Mouse (Mus musculus) urinary bladder, postnatal 36 days (tissue): ENCODE measurements around the gene Gdf15.

Source experiments
- DNase-seq, 2 experiments: peaks; one replicate each; pipeline ENCODE4 v3.0.0; 2022; ENCODE audit warnings: low spot score in 2 of 2, mixed read lengths in 1 of 2

Gene Gdf15

GRCm38 (mm10) chr8:70632346-70632892 lies at the start of gene Gdf15:
TSS of gene Gdf15 (minus strand) at chr8:70632456.
- DNase-seq = no peak

DNA sequence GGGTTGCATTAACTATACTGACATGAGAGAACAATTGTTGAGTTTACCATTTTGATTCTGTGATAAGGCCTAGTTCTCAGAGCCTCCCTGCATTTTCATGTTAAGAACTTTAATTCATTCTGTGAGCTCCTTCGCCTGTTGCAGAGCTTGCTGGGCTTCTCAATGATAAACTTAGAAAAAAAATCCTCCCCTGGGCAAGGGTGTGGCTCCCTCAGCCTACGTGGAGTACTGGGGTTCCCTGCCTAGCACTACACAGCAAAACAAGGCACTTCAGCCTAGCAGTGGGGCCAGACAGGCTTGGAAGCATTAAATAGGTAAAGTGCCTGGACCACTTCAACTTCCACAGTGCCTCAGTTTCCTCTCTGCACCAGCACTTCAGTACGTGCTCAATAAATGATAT lies 49.2 kb upstream of the Gdf15 start:
- DNase-seq = no peak

GRCm38 (mm10) chr8:70680039-70680438 lies 47.8 kb upstream of the Gdf15 start:
- DNase-seq = no peak

DNA sequence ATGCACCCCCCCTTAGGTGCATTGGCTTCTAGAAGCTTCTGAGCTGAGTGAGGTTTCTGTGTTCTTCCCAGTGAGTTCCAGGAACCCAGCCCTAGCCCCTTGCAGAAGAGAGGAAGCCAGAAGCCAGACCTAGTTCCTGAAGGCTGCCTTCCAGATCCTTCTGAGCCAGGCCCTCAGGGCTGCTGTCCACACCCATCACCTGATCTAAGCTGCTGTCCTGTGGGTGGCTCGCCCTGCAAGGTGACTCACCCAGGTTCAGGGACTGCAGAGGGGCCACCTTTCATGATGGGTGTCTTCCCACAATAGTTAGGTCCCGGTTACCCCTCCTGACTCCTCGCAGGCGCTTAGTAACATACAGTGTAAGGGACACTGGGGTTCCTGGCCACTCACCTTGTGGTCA lies 47.1 kb upstream of the Gdf15 start:
- no peak for DNase-seq

GRCm38 (mm10) chr8:70678679-70679078 lies 46.4 kb upstream of the Gdf15 start:
- no peak for DNase-seq

- DNase-seq = no peak
Observed at GRCm38 (mm10) chr8:70677451-70678080, 45.3 kb upstream of the Gdf15 start.

DNA sequence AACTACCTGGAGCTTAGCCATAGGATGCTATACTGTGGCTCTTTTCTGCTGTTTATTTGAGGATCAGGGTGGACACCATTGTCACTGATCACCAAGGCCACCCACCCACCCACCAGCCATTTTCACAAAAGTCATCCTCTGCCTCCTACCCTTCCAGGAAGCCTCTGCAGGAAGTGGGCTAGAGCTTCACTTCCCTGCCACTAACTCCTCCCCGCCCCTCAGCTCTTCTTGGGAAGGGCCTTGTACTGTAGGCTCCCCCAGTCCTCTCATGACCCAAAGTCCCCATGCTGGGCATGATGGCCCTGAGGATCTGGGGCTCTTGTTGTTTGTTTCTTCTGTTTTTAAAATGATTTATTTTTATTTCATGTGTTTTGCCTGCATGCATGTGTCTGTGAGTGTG lies 43.1 kb upstream of the Gdf15 start:
- DNase-seq = no peak

DNA sequence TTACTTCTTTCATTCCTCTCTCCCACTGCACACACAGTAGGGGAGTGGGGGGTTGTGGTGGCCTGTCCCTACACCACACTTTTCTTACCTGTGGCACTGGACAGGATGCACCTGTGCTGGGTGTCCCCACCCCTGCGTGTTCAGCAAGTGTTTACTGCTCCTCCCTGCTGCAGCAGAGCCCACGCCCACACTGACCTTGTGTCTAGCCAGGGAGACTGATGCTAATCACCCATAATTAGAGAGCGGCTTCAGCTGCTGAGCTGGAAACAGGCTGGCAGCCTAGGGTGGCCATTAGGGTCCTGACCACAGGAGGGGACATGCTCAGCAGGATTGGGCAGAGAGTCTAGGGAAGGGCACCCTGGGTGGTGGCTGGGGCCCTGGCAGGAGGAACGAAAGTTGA lies 42.5 kb upstream of the Gdf15 start:
- DNase-seq = no peak

GRCm38 (mm10) chr8:70674109-70674508 lies 41.9 kb upstream of the Gdf15 start:
- no peak for DNase-seq

GRCm38 (mm10) chr8:70673079-70673856 lies 41.0 kb upstream of the Gdf15 start, which contains the start of gene Lsm4:
TSS of gene Lsm4 (plus strand) at chr8:70673248.
- peak; percentile 97 to 98 for DNase-seq

DNA sequence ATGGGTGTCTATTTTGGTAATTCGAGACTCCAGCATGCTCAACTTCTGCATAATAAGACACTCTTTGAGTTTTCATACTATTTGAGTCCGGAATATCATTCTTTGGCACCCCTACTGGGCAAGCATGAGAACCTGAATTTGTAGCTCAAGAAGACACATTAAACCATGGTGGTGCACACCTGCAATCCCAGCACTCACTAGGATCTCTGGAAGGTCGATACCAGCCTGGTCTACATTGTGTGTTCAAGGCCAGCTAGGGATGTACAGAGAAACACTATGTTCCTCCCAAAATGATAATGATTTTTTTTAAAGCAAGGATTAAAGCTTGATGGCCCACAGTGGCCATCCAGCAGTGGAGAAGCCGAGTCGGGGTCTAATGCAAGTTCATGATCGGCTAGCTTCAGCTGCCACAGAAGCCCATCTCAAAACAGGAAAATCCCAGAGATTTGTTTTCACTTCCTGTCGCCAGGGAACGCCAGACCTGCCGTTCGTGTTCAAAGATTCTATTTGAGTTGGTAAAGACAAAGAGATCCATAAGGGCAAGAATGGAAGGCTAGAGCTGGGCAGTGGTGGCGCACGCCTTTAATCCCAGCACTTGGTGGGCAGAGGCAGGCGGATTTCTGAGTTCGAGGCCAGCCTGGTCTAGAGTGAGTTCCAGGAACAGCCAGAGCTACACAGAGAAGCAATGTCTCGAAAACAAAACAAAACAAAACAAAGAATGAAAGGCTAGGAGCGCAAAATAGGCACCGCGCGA lies 40.2 kb upstream of the Gdf15 start:
- no peak for DNase-seq

- peak in 1 of 2 experiments; percentile 61 for DNase-seq
Observed at GRCm38 (mm10) chr8:70671615-70672324, 39.5 kb upstream of the Gdf15 start.

GRCm38 (mm10) chr8:70667071-70667470 lies 34.8 kb upstream of the Gdf15 start:
- DNase-seq = peak in 1 of 2 experiments; percentile 73

GRCm38 (mm10) chr8:70665599-70665998 lies 33.3 kb upstream of the Gdf15 start:
- DNase-seq = no peak

DNA sequence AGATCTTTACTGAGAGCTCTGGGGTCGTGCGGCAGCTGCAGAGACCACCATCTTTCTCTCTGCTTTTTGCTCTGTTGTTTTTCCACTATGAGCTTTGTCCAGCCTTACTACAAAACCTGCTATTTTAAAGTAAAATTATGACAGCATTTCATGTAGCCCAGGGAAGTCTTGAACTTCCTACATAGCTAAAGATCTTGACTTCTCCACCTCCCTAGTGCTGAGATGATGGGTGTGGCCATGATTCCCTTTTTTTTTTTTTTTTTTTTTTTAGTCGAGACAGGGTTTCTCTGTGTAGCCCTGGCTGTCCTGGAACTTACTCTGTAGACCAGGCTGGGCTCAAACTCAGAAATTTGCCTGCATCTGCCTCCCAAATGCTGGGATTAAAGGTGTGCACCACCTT lies 32.4 kb upstream of the Gdf15 start:
- no peak for DNase-seq

DNA sequence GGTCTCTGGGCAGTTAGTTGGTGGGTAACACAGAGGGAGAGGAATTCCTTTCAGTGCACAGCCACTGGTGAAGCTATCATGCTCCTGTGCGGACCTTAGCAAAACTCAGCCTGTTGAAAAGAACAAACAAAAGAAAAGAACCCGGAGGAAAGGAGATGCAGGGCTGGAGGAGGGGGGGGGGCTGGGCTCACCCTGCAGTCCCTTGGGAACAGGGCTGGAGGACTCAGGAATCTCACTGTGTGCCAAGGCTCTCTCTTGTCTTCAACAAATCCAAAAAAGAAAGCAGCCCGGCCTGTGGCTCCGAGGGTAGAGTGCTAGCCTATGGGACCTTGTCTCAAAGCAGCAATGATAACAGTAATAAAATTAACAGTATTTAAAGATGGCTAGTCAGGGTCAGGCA lies 31.4 kb upstream of the Gdf15 start:
- DNase-seq = no peak

- DNase-seq = no peak
Observed at GRCm38 (mm10) chr8:70660273-70660725, 28.0 kb upstream of the Gdf15 start, which contains the start of gene Pgpep1. TSS of gene Pgpep1 (minus strand) at chr8:70660388.

DNA sequence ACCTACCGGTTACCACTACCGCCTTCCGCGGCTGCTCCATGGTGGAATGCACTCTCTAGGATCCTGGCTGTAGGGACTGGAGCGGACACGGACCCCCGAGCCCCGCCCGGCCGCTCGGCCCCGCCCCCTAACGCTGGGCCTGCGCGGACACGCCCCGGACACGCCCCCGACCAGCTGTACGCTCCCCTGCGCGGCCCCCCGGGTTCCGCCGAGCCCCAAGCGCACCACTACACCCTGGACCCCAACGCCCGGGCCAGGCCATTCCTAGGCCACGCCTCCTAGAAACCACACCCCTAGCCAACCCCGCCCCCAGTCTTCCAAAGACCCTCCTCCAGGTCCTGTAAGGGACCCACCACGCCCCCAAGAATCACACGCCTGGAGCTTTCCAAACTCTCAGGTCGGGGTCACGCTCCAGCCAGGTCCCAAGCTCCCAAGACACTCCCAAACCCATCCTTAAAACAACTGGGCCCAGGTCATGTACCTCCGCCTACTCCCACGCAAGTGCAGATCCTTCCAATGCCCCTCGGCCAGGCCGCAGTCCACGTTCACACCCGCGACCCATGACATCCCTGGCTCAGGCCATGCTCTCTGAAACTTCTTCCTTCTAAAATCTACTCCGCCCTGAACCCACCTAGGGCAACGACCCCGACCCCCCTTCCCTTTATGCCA lies 27.5 kb upstream of the Gdf15 start:
- peak; percentile 81 to 90 for DNase-seq

GRCm38 (mm10) chr8:70658897-70659603 lies 26.8 kb upstream of the Gdf15 start:
- no peak for DNase-seq

- DNase-seq = no peak
Observed at GRCm38 (mm10) chr8:70657739-70658138, 25.5 kb upstream of the Gdf15 start.
